Mouse (Mus musculus): Measurements from ENCODE around the gene Epn1. TPM values are rescaled to one million over a fixed set of nuclear protein-coding genes. Genes with fewer than 3 reads are reported as not detected.
"Not testable (repeated sequence)": the region's sequence is repeated elsewhere in the genome, so short reads cannot be mapped to it uniquely, and the experiment has no call there.

The Epn1 gene
- total RNA-seq, 2 experiments from 2014 or later = 144 to 150 TPM

- DNase-seq = no peak
These were observed 21.4 kb upstream of the Epn1 start for GRCm38 (mm10) chr7:5058631-5059030.

- DNase-seq = no peak
These were observed 20.6 kb upstream of the Epn1 start for GRCm38 (mm10) chr7:5059421-5059820.

- peak; percentile 83 for DNase-seq
These were observed 19.8 kb upstream of the Epn1 start for GRCm38 (mm10) chr7:5060239-5060731.

GRCm38 (mm10) chr7:5060944-5061773 lies 18.9 kb upstream of the Epn1 start:
- peak; percentile 98 for DNase-seq

- peak; percentile 97 for DNase-seq
These were observed 18.2 kb upstream of the Epn1 start, which contains the start of gene U2af2 for GRCm38 (mm10) chr7:5061774-5062359. U2af2 (plus strand) TSS chr7:5062143.

GRCm38 (mm10) chr7:5062360-5063001 lies 17.6 kb upstream of the Epn1 start:
- peak; percentile 75 for DNase-seq

- DNase-seq = no peak
These were observed 15.1 kb upstream of the Epn1 start for GRCm38 (mm10) chr7:5064886-5065285.

GRCm38 (mm10) chr7:5073586-5073985 lies 6.4 kb upstream of the Epn1 start:
- DNase-seq = no peak

- DNase-seq = no peak
These were observed 5.1 kb upstream of the Epn1 start for GRCm38 (mm10) chr7:5074984-5075383.

GRCm38 (mm10) chr7:5076931-5077330 lies 3.1 kb upstream of the Epn1 start:
- DNase-seq = no peak

- DNase-seq = not testable (repeated sequence)
These were observed 548 bp upstream of the Epn1 start for GRCm38 (mm10) chr7:5079365-5080009.

GRCm38 (mm10) chr7:5080815-5081214 lies 780 bp downstream of the Epn1 start:
- DNase-seq = no peak

GRCm38 (mm10) chr7:5081241-5081640 lies 1.2 kb downstream of the Epn1 start:
- no peak for DNase-seq

- DNase-seq = no peak
These were observed 1.9 kb downstream of the Epn1 start for GRCm38 (mm10) chr7:5081939-5082338.

- no peak for DNase-seq
These were observed 3.5 kb downstream of the Epn1 start for GRCm38 (mm10) chr7:5083325-5084105.

GRCm38 (mm10) chr7:5085512-5085911 lies 5.5 kb downstream of the Epn1 start:
- no peak for DNase-seq

GRCm38 (mm10) chr7:5086921-5087440 lies 6.9 kb downstream of the Epn1 start:
- DNase-seq = peak; percentile 20

- no peak for DNase-seq
These were observed 7.9 kb downstream of the Epn1 start for GRCm38 (mm10) chr7:5087886-5088285.

GRCm38 (mm10) chr7:5089853-5090252 lies 9.8 kb downstream of the Epn1 start:
- DNase-seq = no peak

- no peak for DNase-seq
These were observed 11.1 kb downstream of the Epn1 start for GRCm38 (mm10) chr7:5091008-5091728.

- DNase-seq = no peak
These were observed 12.3 kb downstream of the Epn1 start for GRCm38 (mm10) chr7:5092381-5092780.

Data from adrenal gland, postnatal 10 days (tissue).